8 mouse cellular contexts compared by ENCODE assay signal in the genomic region with DNA sequence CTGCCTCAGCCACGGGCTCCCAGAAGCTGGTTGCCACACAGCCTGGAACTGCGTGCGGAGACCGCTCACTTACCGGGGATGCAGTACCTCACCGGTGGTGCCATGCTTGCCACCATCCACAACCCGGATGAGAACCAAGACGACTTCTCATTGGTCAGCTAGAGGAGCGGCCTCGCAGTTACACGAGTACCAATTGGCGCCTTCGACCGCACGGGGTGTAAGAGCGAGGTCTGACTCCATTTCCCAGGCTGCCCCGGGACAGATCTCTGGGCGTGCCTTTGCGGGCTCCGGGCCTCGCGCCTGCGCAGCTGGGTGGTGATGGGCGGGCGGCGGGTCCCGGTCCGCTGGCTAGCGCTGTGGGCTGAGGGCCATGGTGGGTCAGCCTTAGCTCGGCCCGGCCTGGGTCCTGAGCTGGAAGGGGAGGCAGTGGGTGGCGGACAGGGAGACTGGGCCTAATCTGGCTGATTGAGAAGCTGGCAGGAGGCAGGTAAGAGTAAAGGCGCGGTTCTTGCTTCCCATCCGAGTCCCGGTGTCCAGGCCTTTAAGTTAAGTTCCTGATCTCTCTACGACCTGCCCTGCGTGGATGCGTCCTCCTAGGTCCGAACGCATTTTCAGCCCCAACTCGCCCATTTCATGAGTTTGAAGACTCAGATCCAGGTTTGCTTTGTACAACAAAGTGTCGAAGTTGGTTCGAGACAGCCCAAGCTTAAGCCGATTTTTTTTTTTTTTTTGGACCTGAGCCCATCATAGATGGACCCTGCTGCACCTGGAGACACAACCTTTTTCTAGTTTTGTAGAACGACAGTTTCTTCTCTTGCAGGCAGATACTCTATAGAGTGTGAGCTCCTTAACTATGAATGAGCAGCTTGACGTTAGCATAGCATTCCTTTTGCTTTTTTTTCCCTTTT. TPM values are rescaled to one million over a fixed set of nuclear protein-coding genes. Genes with fewer than 3 reads are reported as not detected.
A peak's percentile ranks its signal among the peaks of the same experiment; 100 is the strongest.
DNase-seq lines count a peak whose midpoint lies in the region; ATAC-seq and TF ChIP-seq lines count a peak whose summit lies in the region.

A gene (minus strand): TSS at position 245 of the 908 bp plus-strand sequence.
A gene (plus strand): TSS at position 302 of the 908 bp plus-strand sequence.

- ATAC-seq in forebrain, embryonic 15.5 days (replicated peaks) = peak; percentile 100
- ATAC-seq in neutrophil, adult 5-6 weeks (ENCODE audit: extremely low read depth, insufficient number of reproducible peaks, low FRiP score, poor library complexity, severe bottlenecking) = peak; percentile 99

- no peak for TF ChIP-seq CTCF in lung, adult 2 months (IDR thresholded peaks at IDR 0.05; ENCODE audit: insufficient read depth, low read length)

- TF ChIP-seq POLR2A in lung, adult 2 months (IDR thresholded peaks at IDR 0.05; ENCODE audit: borderline replicate concordance, extremely low read depth, low read depth, low read length) = peak; percentile 70; the same call in 1 of the 2 replicates

- H3K9ac ChIP-seq in ES-E14 (ENCODE audit: insufficient read depth, low read depth, low read length, poor library complexity, severe bottlenecking) = peak within 1 kb of the TSS; percentile 93
- peak within 1 kb of the TSS; percentile 84 for H3K9ac ChIP-seq in forebrain, embryonic 15.5 days (replicated peaks)

- peaks cover 21% of the 10 kb centered on the region for H3K36me3 ChIP-seq in ES-E14 (ENCODE audit: control insufficient read depth, insufficient read depth, low read length, poor library complexity, severe bottlenecking)
- H3K36me3 ChIP-seq in forebrain, embryonic 15.5 days = peaks cover 22% of the 10 kb centered on the region

- DNase-seq in ES-E14 (ENCODE audit: low read depth, low spot score) = peak; percentile 93
- DNase-seq in cerebellum, adult 11-12 months = peak; percentile 99
- peak; percentile 98 for DNase-seq in heart, postnatal 25 days (ENCODE audit: low spot score)
- DNase-seq in layer of hippocampus, adult 18-20 months (ENCODE audit: low spot score in 2 of 2) = peak; percentile 99 to 100
- peak; percentile 97 for DNase-seq in lung, adult 2 months
- DNase-seq in thymus, adult 18-20 months = peak; percentile 97 to 98

- H3K4me2 ChIP-seq in forebrain, embryonic 15.5 days (replicated peaks) = peak within 1 kb of the TSS; percentile 73

- H3K4me1 ChIP-seq in ES-E14 (ENCODE audit: control insufficient read depth in 2 of 2, insufficient read depth in 2 of 2, low read length in 2 of 2, poor library complexity in 1 of 2) = 0 out of 4 replicates have a peak, but pooled peaks cover 0 to 4% of the 10 kb centered on the region in 2 experiments
- H3K4me1 ChIP-seq in forebrain, embryonic 15.5 days = peaks cover 28% of the 10 kb centered on the region
- H3K4me1 ChIP-seq in lung, adult 2 months (ENCODE audit: control insufficient read depth, insufficient read depth, low read length) = peaks cover 4% of the 10 kb centered on the region; the same call in 1 of the 2 replicates

- intact Hi-C loops in heart, postnatal 25 days (cut with DNase I) = loop anchor here (5.0 kb wide), 1 partner anchor 49 kb away; a partner anchor contains a TSS

- no peaks in the 10 kb centered on the region for H3K9me3 ChIP-seq in ES-E14 (ENCODE audit: control insufficient read depth, insufficient read depth, low read depth, low read length)
- no peaks in the 10 kb centered on the region for H3K9me3 ChIP-seq in forebrain, embryonic 15.5 days

- under 1% methylated on average over 47 of the region's 47 CpGs for WGBS in forebrain, embryonic 15.5 days
- under 1% methylated on average over 47 of the region's 47 CpGs for WGBS in lung, adult 2 months

- in situ Hi-C loops in ES-E14 (cut with MboI; ENCODE audit: low sequenced_read_pairs in 2 of 2, unreplicated experiment in 2 of 2) = no loop called here

- no peaks in the 10 kb centered on the region for H3K27me3 ChIP-seq in forebrain, embryonic 15.5 days

- peak within 1 kb of the TSS; percentile 88 to 100 for H3K4me3 ChIP-seq in ES-E14 (ENCODE audit: insufficient read depth in 1 of 2, low read depth in 1 of 2, low read length in 2 of 2, poor library complexity in 1 of 2, severe bottlenecking in 1 of 2)
- peak within 1 kb of the TSS; percentile 81 for H3K4me3 ChIP-seq in forebrain, embryonic 15.5 days
- peak within 1 kb of the TSS; percentile 88 for H3K4me3 ChIP-seq in lung, adult 2 months (replicated peaks; ENCODE audit: extremely low read depth, low read depth, low read length)

- no peak within 1 kb of the TSS for H3K27ac ChIP-seq in ES-E14 (ENCODE audit: insufficient read depth, low read depth, low read length, poor library complexity, severe bottlenecking)
- H3K27ac ChIP-seq in forebrain, embryonic 15.5 days (replicated peaks) = peak within 1 kb of the TSS; percentile 75

TF ChIP-seq in ES-E14, 5 proteins besides CTCF, POLR2A, EP300 and RAD21:
- TF ChIP-seq MAFK (IDR thresholded peaks at IDR 0.05; ENCODE audit: insufficient read depth, low read depth, low read length) (no peak), CHD2 (IDR thresholded peaks at IDR 0.05; ENCODE audit: low read depth, low read length) (peak; percentile 90), ZNF384 (IDR thresholded peaks at IDR 0.05; ENCODE audit: low read depth, low read length) (no peak), HCFC1 (IDR thresholded peaks at IDR 0.05; ENCODE audit: borderline replicate concordance, insufficient read depth, low read length) (peak; percentile 89)
TF ChIP-seq in ES-E14: peak in this region for 2.

RNA-seq across cellular contexts. Expression of the first gene that starts in this region (rescaled TPM):
- 45.2 and 48.2 TPM in 2 replicates for total RNA-seq in ES-E14 (2012; rRNA removed)
- 76.8 and 78.4 TPM in 2 replicates for polyA plus RNA-seq in forebrain, embryonic 15.5 days (2015; fragmentation: Nextera tagmentation; extraction: Ambion mirVana)
- 10 to 100 TPM; 10.8 to 12.4 TPM for total RNA-seq in heart, postnatal 25 days (2021)
- 10 to 100 TPM; 24.9 to 28.3 TPM for total RNA-seq in layer of hippocampus, adult 18-20 months (2021)
- polyA plus RNA-seq in lung, adult 2 months (2012; rRNA removed) = 12.2 and 16.0 TPM in 2 replicates
- total RNA-seq in neutrophil, adult 5-6 weeks (2017) = 22.2 and 27.3 TPM in 2 replicates

RNA-seq across cellular contexts. Expression of the second gene that starts in this region (rescaled TPM):
- 62.7 and 73.7 TPM in 2 replicates for total RNA-seq in ES-E14 (2012; rRNA removed)
- polyA plus RNA-seq in forebrain, embryonic 15.5 days (2015; fragmentation: Nextera tagmentation; extraction: Ambion mirVana) = 88.5 and 96.9 TPM in 2 replicates
- total RNA-seq in heart, postnatal 25 days (2021) = 10 to 100 TPM; 17.1 to 17.6 TPM
- total RNA-seq in layer of hippocampus, adult 18-20 months (2021) = 10 to 100 TPM; 34.6 to 38.8 TPM
- 67.4 and 91.5 TPM in 2 replicates for polyA plus RNA-seq in lung, adult 2 months (2012; rRNA removed)
- total RNA-seq in neutrophil, adult 5-6 weeks (2017) = 21.6 and 24.9 TPM in 2 replicates
